Mouse (Mus musculus) testis, adult 2 months (tissue): ENCODE results near the gene Rfk. TPM values are rescaled to one million over a fixed set of nuclear protein-coding genes. Genes with fewer than 3 reads are reported as not detected.

ENCODE experiments used
- H3K27ac ChIP-seq: fragments of 200-500 bp; 2 replicates; pipeline ENCODE4 v1.5.1; 2012; ENCODE audit warnings: low read depth, low read length; ENCODE audit not compliant: control insufficient read depth, insufficient read depth
- H3K27me3 ChIP-seq: fragments of 200-500 bp; 2 replicates; pipeline ENCODE4 v1.6.1; 2012; ENCODE audit warnings: mild to moderate bottlenecking, low read length, moderate library complexity; ENCODE audit not compliant: control insufficient read depth, insufficient read depth
- H3K36me3 ChIP-seq: fragments of 200-500 bp; 2 replicates; pipeline ENCODE4 v1.6.1; 2012; ENCODE audit warnings: mild to moderate bottlenecking, low read length; ENCODE audit not compliant: control insufficient read depth, insufficient read depth
- H3K4me1 ChIP-seq: fragments of 200-500 bp; 2 replicates; pipeline ENCODE4 v1.6.1; 2012; ENCODE audit warnings: low read length; ENCODE audit not compliant: control insufficient read depth, insufficient read depth
- H3K4me3 ChIP-seq: fragments of 200-500 bp; 2 replicates; pipeline ENCODE4 v1.5.1; 2012; ENCODE audit warnings: low read depth, mild to moderate bottlenecking, low read length, moderate library complexity, mixed read lengths; ENCODE audit not compliant: control insufficient read depth
- CTCF ChIP-seq: fragments of 200-500 bp; IDR thresholded peaks from 2 replicates; pipeline ENCODE4 v1.5.1; 2012; ENCODE audit warnings: low read depth, mild to moderate bottlenecking, inconsistent platforms, low read length, moderate library complexity; ENCODE audit not compliant: control insufficient read depth, insufficient read depth, insufficient replicate concordance
- POLR2A ChIP-seq: fragments of 200-500 bp; IDR thresholded peaks from 2 replicates; pipeline ENCODE4 v1.6.1; 2012; ENCODE audit warnings: low read depth, mild to moderate bottlenecking, inconsistent platforms, low read length, moderate library complexity; ENCODE audit not compliant: control insufficient read depth
- polyA plus RNA-seq: library from polyadenylated mRNA; depleted of rRNA; stranded (reverse); fragments of >200 nt; gene quantifications from 2 replicates; pipeline ENCODE4 v1.2.3, GENCODE M21; 2012

The Rfk gene
- polyA plus RNA-seq, 1 experiment = 18.6 TPM

GRCm38 (mm10) chr19:17366364-17367090 lies 27.3 kb upstream of the Rfk start:
- H3K27me3 ChIP-seq = no peaks in the 10 kb centered on the region
- H3K36me3 ChIP-seq = no peaks in the 10 kb centered on the region
- no peak for TF ChIP-seq CTCF
- TF ChIP-seq POLR2A = no peak

GRCm38 (mm10) chr19:17368557-17368956 lies 25.3 kb upstream of the Rfk start:
- Histone ChIP-seq H3K4me3 (no peak overlapping the region), H3K36me3 (no peaks in the 10 kb centered on the region), H3K4me1 (no peaks in the 10 kb centered on the region), H3K27me3 (no peaks in the 10 kb centered on the region), H3K27ac (no peak overlapping the region)
- TF ChIP-seq POLR2A (no peak), CTCF (no peak)

More at GRCm38 (mm10) chr19:17366364-17367090, 27.3 kb upstream of the Rfk start:
- Histone ChIP-seq H3K4me1 (no peaks in the 10 kb centered on the region), H3K27ac (no peak overlapping the region), H3K4me3 (no peak overlapping the region)

GRCm38 (mm10) chr19:17369581-17369980 lies 24.3 kb upstream of the Rfk start:
- Histone ChIP-seq H3K27ac (no peak overlapping the region), H3K27me3 (no peaks in the 10 kb centered on the region), H3K36me3 (no peaks in the 10 kb centered on the region), H3K4me3 (no peak overlapping the region), H3K4me1 (no peaks in the 10 kb centered on the region)
- TF ChIP-seq POLR2A = no peak
- TF ChIP-seq CTCF = no peak

- TF ChIP-seq CTCF = no peak
- TF ChIP-seq POLR2A = no peak
- Histone ChIP-seq H3K27ac (no peak within 1 kb of the TSS), H3K36me3 (no peaks in the 10 kb centered on the region), H3K4me3 (no peak within 1 kb of the TSS), H3K27me3 (no peaks in the 10 kb centered on the region), H3K4me1 (no peaks in the 10 kb centered on the region)
Measured at GRCm38 (mm10) chr19:17372701-17373100, 21.1 kb upstream of the Rfk start, which contains the start of gene Gcnt1. Gene Gcnt1 (minus strand): TSS chr19:17372844.

GRCm38 (mm10) chr19:17378845-17379244 lies 15.0 kb upstream of the Rfk start:
- H3K4me3 ChIP-seq = no peak overlapping the region
- TF ChIP-seq POLR2A = no peak
- no peak for TF ChIP-seq CTCF
- no peak overlapping the region for H3K27ac ChIP-seq
- no peaks in the 10 kb centered on the region for H3K36me3 ChIP-seq
- no peaks in the 10 kb centered on the region for H3K27me3 ChIP-seq
- no peaks in the 10 kb centered on the region for H3K4me1 ChIP-seq

GRCm38 (mm10) chr19:17380549-17380948 lies 13.3 kb upstream of the Rfk start:
- TF ChIP-seq POLR2A (no peak), CTCF (no peak)
- Histone ChIP-seq H3K27ac (no peak overlapping the region), H3K4me1 (no peaks in the 10 kb centered on the region), H3K36me3 (no peaks in the 10 kb centered on the region), H3K4me3 (no peak overlapping the region), H3K27me3 (no peaks in the 10 kb centered on the region)

GRCm38 (mm10) chr19:17382807-17383397 lies 10.9 kb upstream of the Rfk start:
- Histone ChIP-seq H3K27ac (no peak overlapping the region), H3K4me1 (no peaks in the 10 kb centered on the region), H3K27me3 (no peaks in the 10 kb centered on the region), H3K36me3 (no peaks in the 10 kb centered on the region), H3K4me3 (no peak overlapping the region)
- TF ChIP-seq POLR2A (no peak), CTCF (no peak)

- H3K36me3 ChIP-seq = no peaks in the 10 kb centered on the region
- H3K4me3 ChIP-seq = no peak overlapping the region
- H3K4me1 ChIP-seq = no peaks in the 10 kb centered on the region
- H3K27me3 ChIP-seq = no peaks in the 10 kb centered on the region
- H3K27ac ChIP-seq = no peak overlapping the region
- TF ChIP-seq CTCF = no peak
- no peak for TF ChIP-seq POLR2A
Measured at GRCm38 (mm10) chr19:17385022-17385421, 8.8 kb upstream of the Rfk start.
